Mouse (Mus musculus) kidney, adult 2 months (tissue): Measurements from ENCODE around the gene L3hypdh.

Source experiments
- CTCF ChIP-seq: fragments of 200-500 bp; conservative IDR thresholded peaks from 2 replicates; pipeline ENCODE4 v1.5.1; 2011; ENCODE audit warnings: low read depth, mild to moderate bottlenecking, control low read depth, low read length, moderate library complexity, mixed read lengths; ENCODE audit not compliant: insufficient read depth, insufficient read length
- POLR2A ChIP-seq: fragments of 200-500 bp; IDR thresholded peaks from one replicate; pipeline ENCODE4 v1.6.1; 2011; ENCODE audit warnings: low read depth, low read length, control low read depth

GRCm38 (mm10) chr12:72031171-72031570 lies 54.1 kb downstream of the L3hypdh start:
- TF ChIP-seq CTCF (no peak), POLR2A (no peak)
